In genomic region chr6:42372816-42373547, GRCm38 (mm10) we compare ENCODE assay signal across 8 mouse cellular contexts. TPM values are rescaled to one million over a fixed set of nuclear protein-coding genes. Genes with fewer than 3 reads are reported as not detected.
DNase-seq lines count a peak whose midpoint lies in the region; ATAC-seq lines count a peak whose summit lies in the region.

TSS of gene Epha1 (minus strand) at chr6:42373268.

- H3K4me1 ChIP-seq in embryonic facial prominence, embryonic 11.5 days (ENCODE audit: control insufficient read depth, insufficient read depth, low read length): no peaks in the 10 kb centered on the region
- peaks cover 46% of the 10 kb centered on the region for H3K4me1 ChIP-seq in limb, embryonic 10.5 days
- peaks cover 27% of the 10 kb centered on the region for H3K4me1 ChIP-seq in stomach, embryonic 16.5 days (ENCODE audit: control insufficient read depth, insufficient read depth, low read length)

- no peak within 1 kb of the TSS for H3K27ac ChIP-seq in embryonic facial prominence, embryonic 11.5 days (replicated peaks; ENCODE audit: low read depth, low read length)
- peak within 1 kb of the TSS; percentile 85 for H3K27ac ChIP-seq in limb, embryonic 10.5 days
- H3K27ac ChIP-seq in stomach, embryonic 16.5 days (ENCODE audit: low read length): peak within 1 kb of the TSS; percentile 74; the same call in 1 of the 2 replicates

- peak; percentile 77 for ATAC-seq in embryonic facial prominence, embryonic 11.5 days (replicated peaks; ENCODE audit: insufficient number of reproducible peaks, low FRiP score, low TSS enrichment, low read depth)
- peak; percentile 43 to 51; a peak in 2 of 4 replicates for ATAC-seq in hematopoietic stem cell, adult 5-6 weeks (replicated peaks in 1 of 2; ENCODE audit: insufficient read depth in 1 of 2, low FRiP score in 2 of 2, low TSS enrichment in 1 of 2, low read depth in 1 of 2, poor library complexity in 2 of 2, severe bottlenecking in 2 of 2)
- peak; percentile 81 for ATAC-seq in stomach, embryonic 16.5 days (ENCODE audit: insufficient read depth, low FRiP score)

- no peaks in the 10 kb centered on the region for H3K36me3 ChIP-seq in embryonic facial prominence, embryonic 11.5 days (replicated peaks; ENCODE audit: control insufficient read depth, insufficient read depth, low read depth, low read length)
- no peaks in the 10 kb centered on the region for H3K36me3 ChIP-seq in limb, embryonic 10.5 days
- no peaks in the 10 kb centered on the region for H3K36me3 ChIP-seq in stomach, embryonic 16.5 days (ENCODE audit: control insufficient read depth, insufficient read depth, low read length)

- peak; percentile 57 to 65 for DNase-seq in layer of hippocampus, postnatal 10 days (ENCODE audit: low spot score in 2 of 2)
- DNase-seq in layer of hippocampus, adult 9-10 months (ENCODE audit: low spot score): no peak
- DNase-seq in adrenal gland, postnatal 14 days: peak; percentile 54
- peak; percentile 81 for DNase-seq in embryonic facial prominence, embryonic 11.5 days (ENCODE audit: low spot score)
- peak; percentile 78 for DNase-seq in limb, embryonic 10.5 days (ENCODE audit: low spot score)
- peak; percentile 65 for DNase-seq in mesoderm, embryonic 11.5 days (ENCODE audit: low read depth, low spot score)

- under 1% methylated on average over 34 of the region's 36 CpGs for WGBS in embryonic facial prominence, embryonic 11.5 days
- WGBS in limb, embryonic 10.5 days: under 1% methylated on average over 34 of the region's 36 CpGs
- under 1% methylated on average over 36 of the region's 36 CpGs for WGBS in stomach, embryonic 16.5 days

- H3K9me3 ChIP-seq in embryonic facial prominence, embryonic 11.5 days (replicated peaks; ENCODE audit: control insufficient read depth, low read length): no peaks in the 10 kb centered on the region
- no peaks in the 10 kb centered on the region for H3K9me3 ChIP-seq in limb, embryonic 10.5 days (replicated peaks)
- no peaks in the 10 kb centered on the region for H3K9me3 ChIP-seq in stomach, embryonic 16.5 days (replicated peaks; ENCODE audit: control insufficient read depth, low read length)

- 0 out of 2 replicates have a peak, but pooled peaks cover 2% of the 10 kb centered on the region for H3K27me3 ChIP-seq in embryonic facial prominence, embryonic 11.5 days (ENCODE audit: control insufficient read depth, insufficient read depth, low read length)
- no peaks in the 10 kb centered on the region; the same call in 1 of the 2 replicates for H3K27me3 ChIP-seq in limb, embryonic 10.5 days (ENCODE audit: low read depth, poor library complexity, severe bottlenecking)
- H3K27me3 ChIP-seq in stomach, embryonic 16.5 days (ENCODE audit: control insufficient read depth, insufficient read depth, low read length): no peaks in the 10 kb centered on the region

- H3K9ac ChIP-seq in embryonic facial prominence, embryonic 11.5 days (replicated peaks; ENCODE audit: low read length): peak within 1 kb of the TSS; percentile 57
- peak within 1 kb of the TSS; percentile 80 for H3K9ac ChIP-seq in stomach, embryonic 16.5 days (ENCODE audit: low read length)

- peak within 1 kb of the TSS; percentile 53 for H3K4me3 ChIP-seq in embryonic facial prominence, embryonic 11.5 days (ENCODE audit: low read depth, low read length)
- H3K4me3 ChIP-seq in limb, embryonic 10.5 days: peak within 1 kb of the TSS; percentile 68
- peak within 1 kb of the TSS; percentile 69 for H3K4me3 ChIP-seq in stomach, embryonic 16.5 days (replicated peaks; ENCODE audit: low read length)

- peak within 1 kb of the TSS; percentile 92 for H3K4me2 ChIP-seq in embryonic facial prominence, embryonic 11.5 days (ENCODE audit: low read depth, low read length)
- H3K4me2 ChIP-seq in stomach, embryonic 16.5 days (ENCODE audit: low read depth, low read length): peak within 1 kb of the TSS; percentile 91

RNA-seq across cellular contexts. Expression of gene Epha1, which starts in this region (rescaled TPM):
- total RNA-seq in layer of hippocampus, postnatal 10 days (2021): under 1 TPM in 1 of 2 experiments, not detected in 1; 0.39 TPM
- 1.2 and 3.6 TPM in 2 replicates for total RNA-seq in adrenal gland, postnatal 14 days (2021)
- polyA plus RNA-seq in embryonic facial prominence, embryonic 11.5 days (2014; fragmentation: Nextera tagmentation; extraction: Ambion mirVana): 1.5 and 1.8 TPM in 2 replicates
- 0.56 and 0.84 TPM in 2 replicates for total RNA-seq in hematopoietic stem cell, adult 5-6 weeks (2017)
- 7.2 and 7.7 TPM in 2 replicates for polyA plus RNA-seq in limb, embryonic 10.5 days (2016; fragmentation: Nextera tagmentation; extraction: Ambion mirVana)
- 25.5 and 31.3 TPM in 2 replicates for polyA plus RNA-seq in stomach, embryonic 16.5 days (2015; fragmentation: Nextera tagmentation; extraction: Ambion mirVana)

Comparison
In these comparisons a context has a peak if more than half of its experiments do, and no peak if none do; other contexts are left out.
1. Peak in DNase-seq in layer of hippocampus, postnatal 10 days; RNA of the gene not detected or under 1 TPM.
2. Peak in ATAC-seq in hematopoietic stem cell, adult 5-6 weeks; RNA of the gene not detected or under 1 TPM.